Mouse (Mus musculus) heart, embryonic 16.5 days (tissue): ENCODE data around the gene Ribc1. TPM values are rescaled to one million over a fixed set of nuclear protein-coding genes. Genes with fewer than 3 reads are reported as not detected.

Source experiments
- ATAC-seq: fragments of 200-750 bp; cut with Nextera tagmentation; replicated peaks from 2 replicates; pipeline ENCODE4 v1.8.0; 2017; ENCODE audit warnings: moderate number of reproducible peaks; ENCODE audit not compliant: insufficient read depth, low FRiP score; ENCODE audit errors: extremely low read depth
- H3K27ac ChIP-seq: fragments of 300-500 bp; sonication (generic); 2 replicates; pipeline ENCODE4 v1.5.1; 2014; ENCODE audit warnings: mild to moderate bottlenecking, low read length, control low read depth, moderate library complexity
- H3K27me3 ChIP-seq: fragments of 300-500 bp; sonication (generic); 2 replicates; pipeline ENCODE4 v1.6.1; 2014; ENCODE audit warnings: low read length, mixed read lengths; ENCODE audit not compliant: control insufficient read depth, insufficient read depth
- H3K36me3 ChIP-seq: fragments of 300-500 bp; sonication (generic); 2 replicates; pipeline ENCODE4 v1.6.1; 2014; ENCODE audit not compliant: control insufficient read depth, insufficient read depth
- H3K4me1 ChIP-seq: fragments of 300-500 bp; sonication (generic); 2 replicates; pipeline ENCODE4 v1.6.1; 2014; ENCODE audit warnings: low read length, mixed read lengths; ENCODE audit not compliant: control insufficient read depth, insufficient read depth
- H3K4me2 ChIP-seq: fragments of 300-500 bp; sonication (generic); 2 replicates; pipeline ENCODE4 v1.6.1; 2014; ENCODE audit warnings: low read depth, mild to moderate bottlenecking, control low read depth, low read length
- H3K4me3 ChIP-seq: fragments of 300-500 bp; sonication (generic); 2 replicates; pipeline ENCODE4 v1.5.1; 2014; ENCODE audit warnings: mild to moderate bottlenecking, control low read depth, low read length
- H3K9ac ChIP-seq: fragments of 300-500 bp; sonication (generic); 2 replicates; pipeline ENCODE4 v1.6.1; 2014; ENCODE audit warnings: low read length, control low read depth
- H3K9me3 ChIP-seq: fragments of 300-500 bp; sonication (generic); replicated peaks from 2 replicates; pipeline ENCODE4 v1.6.1; 2016; ENCODE audit warnings: low read length; ENCODE audit not compliant: control insufficient read depth
- WGBS: fragments of 180-500 bp; shearing (Covaris S2); extraction: QIAGEN DNeasy Blood & Tissue Kit; methylation state at CpG from one replicate; pipeline ENCODE4 v1.1.7; 2014; 5-methylcytosine and 5-hydroxymethylcytosine counted together
- polyA plus RNA-seq: library from polyadenylated mRNA; unstranded; fragments of >200 nt; fragmentation: Nextera tagmentation; extraction: Ambion mirVana; gene quantifications from 2 replicates; pipeline ENCODE4 v1.2.1, GENCODE M21; 2015

The Ribc1 gene
- polyA plus RNA-seq = 2.4 and 4.2 TPM in 2 replicates

GRCm38 (mm10) chrX:152016151-152017145, at the start of gene Ribc1, which contains the start of gene Smc1a:
Gene Ribc1, minus strand, starts transcription at chrX:152016295.
Gene Smc1a, plus strand, starts transcription at chrX:152016428.
- WGBS = 13% methylated on average over 64 of the region's 64 CpGs
- Histone ChIP-seq H3K4me2 (peak within 1 kb of the TSS; percentile 71), H3K9me3 (0 out of 2 replicates have a peak, but pooled peaks cover 2% of the 10 kb centered on the region), H3K4me3 (peak within 1 kb of the TSS; percentile 69), H3K27ac (peak within 1 kb of the TSS; percentile 91), H3K27me3 (peaks cover 2% of the 10 kb centered on the region; the same call in 1 of the 2 replicates), H3K4me1 (peaks cover 8% of the 10 kb centered on the region), H3K36me3 (no peaks in the 10 kb centered on the region; the same call in 1 of the 2 replicates), H3K9ac (peak within 1 kb of the TSS; percentile 80)
- ATAC-seq = peak; percentile 96

GRCm38 (mm10) chrX:152065674-152066073, 49.6 kb upstream of the Ribc1 start:
- H3K9me3 ChIP-seq = no peaks in the 10 kb centered on the region
- no peak for ATAC-seq
- H3K4me2 ChIP-seq = no peak overlapping the region
- H3K4me1 ChIP-seq = no peaks in the 10 kb centered on the region
- no peak overlapping the region for H3K9ac ChIP-seq
- H3K4me3 ChIP-seq = no peak overlapping the region
- WGBS = 79% methylated on average over 2 of the region's 2 CpGs
- H3K36me3 ChIP-seq = peaks cover 4% of the 10 kb centered on the region; the same call in 1 of the 2 replicates
- peaks cover 10% of the 10 kb centered on the region for H3K27me3 ChIP-seq
- no peak overlapping the region for H3K27ac ChIP-seq

- H3K4me2 ChIP-seq = no peak overlapping the region
- no peaks in the 10 kb centered on the region for H3K9me3 ChIP-seq
- no peaks in the 10 kb centered on the region for H3K4me1 ChIP-seq
- no peak overlapping the region for H3K9ac ChIP-seq
- peaks cover 6% of the 10 kb centered on the region for H3K36me3 ChIP-seq
- WGBS = 75% methylated on average over 1 of the region's 1 CpGs
- H3K4me3 ChIP-seq = no peak overlapping the region
- peaks cover 13% of the 10 kb centered on the region for H3K27me3 ChIP-seq
- no peak for ATAC-seq
- no peak overlapping the region for H3K27ac ChIP-seq
Measured at GRCm38 (mm10) chrX:152054094-152054493, 38.0 kb upstream of the Ribc1 start.

- WGBS = 67% methylated on average over 3 of the region's 3 CpGs
- no peak for ATAC-seq
Measured at GRCm38 (mm10) chrX:152052546-152052945, 36.5 kb upstream of the Ribc1 start.

GRCm38 (mm10) chrX:152047230-152047629, 31.1 kb upstream of the Ribc1 start:
- Histone ChIP-seq H3K4me3 (no peak overlapping the region), H3K4me2 (no peak overlapping the region), H3K4me1 (no peaks in the 10 kb centered on the region), H3K27me3 (peaks cover 8% of the 10 kb centered on the region), H3K9me3 (no peaks in the 10 kb centered on the region), H3K36me3 (peaks cover 11% of the 10 kb centered on the region), H3K27ac (no peak overlapping the region), H3K9ac (no peak overlapping the region)
- no peak for ATAC-seq

More at GRCm38 (mm10) chrX:152052546-152052945, 36.5 kb upstream of the Ribc1 start:
- H3K9me3 ChIP-seq = no peaks in the 10 kb centered on the region
- H3K27ac ChIP-seq = no peak overlapping the region
- peaks cover 7% of the 10 kb centered on the region for H3K27me3 ChIP-seq
- no peak overlapping the region for H3K9ac ChIP-seq
- H3K4me1 ChIP-seq = no peaks in the 10 kb centered on the region
- no peak overlapping the region for H3K4me3 ChIP-seq
- peaks cover 7% of the 10 kb centered on the region for H3K36me3 ChIP-seq
- no peak overlapping the region for H3K4me2 ChIP-seq

- ATAC-seq = no peak
- Histone ChIP-seq H3K4me2 (no peak overlapping the region), H3K4me1 (no peaks in the 10 kb centered on the region), H3K9me3 (no peaks in the 10 kb centered on the region), H3K9ac (no peak overlapping the region), H3K36me3 (peaks cover 17% of the 10 kb centered on the region), H3K4me3 (no peak overlapping the region), H3K27me3 (peaks cover 16% of the 10 kb centered on the region), H3K27ac (no peak overlapping the region)
Measured at GRCm38 (mm10) chrX:152039865-152040264, 23.8 kb upstream of the Ribc1 start.

GRCm38 (mm10) chrX:152019294-152019693, 3.2 kb upstream of the Ribc1 start:
- Histone ChIP-seq H3K4me2 (no peak overlapping the region), H3K4me1 (peaks cover 8% of the 10 kb centered on the region), H3K27me3 (peaks cover 2% of the 10 kb centered on the region; the same call in 1 of the 2 replicates), H3K4me3 (no peak overlapping the region), H3K27ac (no peak overlapping the region), H3K9me3 (no peaks in the 10 kb centered on the region), H3K36me3 (peaks cover 5% of the 10 kb centered on the region; the same call in 1 of the 2 replicates), H3K9ac (no peak overlapping the region)
- no peak for ATAC-seq
- WGBS = 71% methylated on average over 2 of the region's 2 CpGs

GRCm38 (mm10) chrX:152017186-152017585, 1.1 kb upstream of the Ribc1 start:
- Histone ChIP-seq H3K4me2 (peak overlapping the region; percentile 64), H3K4me1 (peaks cover 8% of the 10 kb centered on the region), H3K9me3 (0 out of 2 replicates have a peak, but pooled peaks cover 2% of the 10 kb centered on the region), H3K4me3 (peak overlapping the region; percentile 69), H3K27ac (peak overlapping the region; percentile 50; the same call in 1 of the 2 replicates), H3K27me3 (peaks cover 2% of the 10 kb centered on the region; the same call in 1 of the 2 replicates), H3K36me3 (no peaks in the 10 kb centered on the region; the same call in 1 of the 2 replicates), H3K9ac (peak overlapping the region; percentile 80)
- 21% methylated on average over 14 of the region's 14 CpGs for WGBS
- no peak for ATAC-seq

GRCm38 (mm10) chrX:152015752-152016150, 344 bp downstream of the Ribc1 start:
- Histone ChIP-seq H3K27ac (peak overlapping the region; percentile 88), H3K27me3 (peaks cover 2% of the 10 kb centered on the region; the same call in 1 of the 2 replicates), H3K9ac (peak overlapping the region; percentile 80), H3K4me2 (peak overlapping the region; percentile 71), H3K36me3 (no peaks in the 10 kb centered on the region; the same call in 1 of the 2 replicates), H3K4me1 (peaks cover 8% of the 10 kb centered on the region), H3K4me3 (peak overlapping the region; percentile 69), H3K9me3 (0 out of 2 replicates have a peak, but pooled peaks cover 2% of the 10 kb centered on the region)
- ATAC-seq = no peak; the same call in 1 of the 2 replicates
- WGBS = 19% methylated on average over 11 of the region's 11 CpGs
